Mouse (Mus musculus): ENCODE data around the gene Gm43517. TPM values are rescaled to one million over a fixed set of nuclear protein-coding genes. Genes with fewer than 3 reads are reported as not detected.

Gene Gm43517
- polyA plus RNA-seq, 1 experiment from 2014 or later, result not detected

- peaks cover 61% of the 10 kb centered on the region for H3K27me3 ChIP-seq
- no peak for DNase-seq (ENCODE audit: low read depth, low spot score)
- POLR2A ChIA-PET, result no interaction called here
- in situ Hi-C loops (cut with MboI; ENCODE audit: low pct_unique_long_range_greater_than_20kb), result no loop called here
- TF ChIP-seq CTCF (IDR thresholded peaks at IDR 0.05), result no peak
- CTCF ChIA-PET, result no interaction called here
- ATAC-seq, result no peak
Observed at GRCm38 (mm10) chr12:49401796-49402130, 16.8 kb downstream of the Gm43517 start.

- POLR2A ChIA-PET, result no interaction called here
- H3K27me3 ChIP-seq, result peaks cover 6% of the 10 kb centered on the region
- TF ChIP-seq CTCF (IDR thresholded peaks at IDR 0.05), result no peak
- in situ Hi-C loops (cut with MboI; ENCODE audit: low pct_unique_long_range_greater_than_20kb), result no loop called here
- CTCF ChIA-PET, result no interaction called here
- no peak for ATAC-seq
- DNase-seq (ENCODE audit: low read depth, low spot score), result no peak
Observed at GRCm38 (mm10) chr12:49409833-49410232, 24.9 kb downstream of the Gm43517 start.

- in situ Hi-C loops (cut with MboI; ENCODE audit: low pct_unique_long_range_greater_than_20kb), result no loop called here
- POLR2A ChIA-PET, result no interaction called here
- CTCF ChIA-PET, result no interaction called here
- TF ChIP-seq CTCF (IDR thresholded peaks at IDR 0.05), result no peak
- DNase-seq (ENCODE audit: low read depth, low spot score) (no peak), ATAC-seq (no peak)
- H3K27me3 ChIP-seq, result peaks cover 5% of the 10 kb centered on the region
Observed at GRCm38 (mm10) chr12:49417963-49418362, 33.0 kb downstream of the Gm43517 start.

Other genes starting within 250 kb of the Gm43517 start
- not detected for gene Foxg1, start 2.5 kb upstream of the Gm43517 start, polyA plus RNA-seq (2021)

Data from Patski (cell line).